Mouse (Mus musculus) liver, embryonic 15.5 days (tissue): ENCODE results near the gene Mettl13. TPM values are rescaled to one million over a fixed set of nuclear protein-coding genes. Genes with fewer than 3 reads are reported as not detected.

Experiments
- polyA plus RNA-seq: library from polyadenylated mRNA; unstranded; fragments of >200 nt; fragmentation: Nextera tagmentation; extraction: Ambion mirVana; gene quantifications from 2 replicates; pipeline ENCODE4 v1.2.1, GENCODE M21; 2015

Gene Mettl13
- polyA plus RNA-seq, 1 experiment from 2014 or later = 9.1 TPM

Other genes starting within 250 kb of the Mettl13 start
- gene Dnm3, start 70.5 kb downstream of the Mettl13 start, polyA plus RNA-seq = 0.97 and 1.2 TPM in 2 replicates
- gene Vamp4, start 22.0 kb upstream of the Mettl13 start, polyA plus RNA-seq = 11.4 and 14.6 TPM in 2 replicates
- not detected in 2 replicates for gene Myoc, start 90.6 kb upstream of the Mettl13 start, polyA plus RNA-seq
- not detected in 2 replicates for gene Myocos, start 109.7 kb upstream of the Mettl13 start, polyA plus RNA-seq
- gene Prrc2c, start 192.0 kb upstream of the Mettl13 start, polyA plus RNA-seq = 32.9 and 33.4 TPM in 2 replicates